Mouse (Mus musculus) ZHBTc4 (cell line): ENCODE results near the gene Disc1.

ENCODE experiments used
- DNase-seq: peaks from one replicate; pipeline ENCODE4 v3.0.0-alpha.2; 2011; ENCODE audit warnings: low read depth, low spot score

Disc1 gene

DNA sequence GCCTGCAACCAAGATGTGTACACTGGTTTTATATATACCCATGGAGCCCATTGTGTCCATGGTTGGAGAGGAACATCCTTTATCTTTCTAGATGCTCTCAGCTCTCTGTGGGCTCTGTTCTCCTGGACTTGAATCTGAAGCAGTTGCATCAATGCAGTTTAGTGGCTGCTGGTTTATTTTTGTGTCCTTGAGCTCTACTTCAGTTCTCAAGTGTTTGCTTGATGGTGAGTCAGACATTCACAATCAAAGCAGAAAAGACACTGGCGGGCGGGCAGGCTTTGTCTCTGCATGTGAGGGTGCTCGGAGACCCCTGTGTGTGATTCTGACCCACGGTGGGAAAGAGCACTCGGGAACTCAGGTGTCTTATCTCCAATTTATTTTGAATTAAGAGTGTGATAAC lies 166.6 kb downstream of the Disc1 start:
- DNase-seq: no peak

- no peak for DNase-seq
Observed at GRCm38 (mm10) chr8:125221062-125221461, 167.1 kb downstream of the Disc1 start.

DNA sequence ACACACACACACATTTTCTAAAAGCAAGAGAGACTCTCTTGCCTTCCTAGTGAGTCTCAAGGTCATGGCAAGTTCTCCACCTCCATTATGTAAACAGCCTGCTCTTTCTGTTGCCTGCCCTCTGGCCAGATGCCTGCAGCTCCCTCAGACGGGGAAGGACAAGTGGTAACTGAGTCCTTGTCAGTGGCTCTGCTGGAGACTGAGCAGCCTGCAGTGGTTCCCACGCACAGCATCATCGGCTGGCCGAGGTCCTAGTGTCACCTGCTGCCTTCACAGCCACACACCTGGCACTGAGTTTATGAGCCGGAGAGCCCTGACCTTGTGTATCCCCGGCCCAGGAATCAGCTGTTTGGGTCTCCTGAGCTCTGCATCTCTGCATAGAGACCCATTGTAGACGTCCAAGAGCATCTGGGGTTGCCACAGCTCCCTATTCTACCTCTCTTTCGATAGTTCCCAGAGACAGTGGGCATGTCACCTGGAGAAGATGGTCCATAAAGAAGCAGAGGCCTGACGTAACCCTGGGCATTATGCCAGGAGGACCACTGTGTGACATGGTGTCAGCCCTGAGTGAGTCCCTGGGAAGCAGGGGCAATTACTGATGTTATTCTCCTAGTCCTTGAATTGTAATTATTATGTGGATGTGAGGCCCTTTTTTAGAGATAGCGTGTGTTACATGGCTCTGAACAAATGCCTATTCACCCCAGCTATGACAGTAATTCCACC lies 169.2 kb downstream of the Disc1 start:
- DNase-seq: peak; percentile 77

DNA sequence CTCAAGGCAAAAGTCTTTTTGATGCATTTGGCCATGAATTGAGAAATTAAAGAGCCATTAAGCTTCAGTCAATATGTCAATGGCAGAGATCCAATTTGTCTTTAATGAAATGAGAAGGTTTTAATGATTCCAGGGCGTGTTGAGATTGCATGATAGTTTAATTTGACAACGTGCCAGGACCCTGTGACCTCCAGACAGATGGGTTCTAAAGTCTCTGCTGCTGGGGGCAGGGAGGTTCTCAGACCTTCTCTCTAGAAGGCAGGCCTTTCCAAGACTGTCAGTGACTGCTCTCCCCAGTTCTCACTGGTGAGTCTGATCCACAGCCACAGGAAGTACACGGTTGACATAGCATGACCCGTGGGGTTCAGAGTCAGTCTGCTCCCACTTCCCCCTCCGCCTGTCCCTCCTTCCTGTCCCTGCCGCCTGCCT lies 170.3 kb downstream of the Disc1 start:
- peak; percentile 88 for DNase-seq

DNA sequence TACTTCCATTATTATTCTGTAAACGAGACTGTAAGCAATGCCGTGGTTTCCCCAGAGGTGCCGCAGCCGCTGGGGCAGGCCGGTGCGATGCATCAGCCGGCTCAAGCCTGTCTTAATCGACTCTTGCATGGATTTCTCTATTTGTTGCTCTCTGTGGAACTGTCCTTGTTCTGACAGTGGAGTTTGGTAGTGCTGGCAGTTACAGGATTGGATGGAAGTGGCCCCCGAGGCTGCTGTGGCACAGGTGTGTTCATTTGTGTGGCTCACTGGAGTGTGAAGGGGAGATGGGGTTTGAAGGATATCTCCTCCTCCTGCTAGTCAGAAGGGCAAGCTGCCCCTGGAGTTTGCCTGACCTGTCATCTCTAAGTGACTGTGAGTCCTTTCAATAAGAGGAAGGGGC lies 171.3 kb downstream of the Disc1 start:
- DNase-seq: peak; percentile 39

- DNase-seq: no peak
Observed at GRCm38 (mm10) chr8:125226989-125227624, 173.1 kb downstream of the Disc1 start.

- no peak for DNase-seq
Observed at GRCm38 (mm10) chr8:125230526-125231131, 176.6 kb downstream of the Disc1 start.

DNA sequence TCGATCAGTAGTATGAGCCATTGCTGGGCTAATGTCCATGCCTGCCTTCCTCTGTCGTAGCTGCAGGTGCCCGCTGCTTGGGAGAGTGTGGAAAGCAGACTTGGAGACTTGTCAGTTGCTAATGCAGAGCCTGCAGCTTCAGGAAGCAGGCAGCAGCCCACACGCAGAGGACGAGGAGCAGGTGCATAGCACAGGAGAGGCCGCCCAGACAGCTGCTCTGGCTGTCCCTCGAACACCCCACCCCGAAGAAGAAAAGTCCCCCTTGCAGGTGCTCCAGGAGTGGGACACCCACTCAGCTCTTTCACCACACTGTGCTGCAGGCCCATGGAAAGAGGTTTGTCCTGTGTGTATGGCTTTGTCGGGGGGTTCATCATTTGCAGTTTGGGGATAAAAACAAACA lies 178.7 kb downstream of the Disc1 start:
- DNase-seq: no peak

DNA sequence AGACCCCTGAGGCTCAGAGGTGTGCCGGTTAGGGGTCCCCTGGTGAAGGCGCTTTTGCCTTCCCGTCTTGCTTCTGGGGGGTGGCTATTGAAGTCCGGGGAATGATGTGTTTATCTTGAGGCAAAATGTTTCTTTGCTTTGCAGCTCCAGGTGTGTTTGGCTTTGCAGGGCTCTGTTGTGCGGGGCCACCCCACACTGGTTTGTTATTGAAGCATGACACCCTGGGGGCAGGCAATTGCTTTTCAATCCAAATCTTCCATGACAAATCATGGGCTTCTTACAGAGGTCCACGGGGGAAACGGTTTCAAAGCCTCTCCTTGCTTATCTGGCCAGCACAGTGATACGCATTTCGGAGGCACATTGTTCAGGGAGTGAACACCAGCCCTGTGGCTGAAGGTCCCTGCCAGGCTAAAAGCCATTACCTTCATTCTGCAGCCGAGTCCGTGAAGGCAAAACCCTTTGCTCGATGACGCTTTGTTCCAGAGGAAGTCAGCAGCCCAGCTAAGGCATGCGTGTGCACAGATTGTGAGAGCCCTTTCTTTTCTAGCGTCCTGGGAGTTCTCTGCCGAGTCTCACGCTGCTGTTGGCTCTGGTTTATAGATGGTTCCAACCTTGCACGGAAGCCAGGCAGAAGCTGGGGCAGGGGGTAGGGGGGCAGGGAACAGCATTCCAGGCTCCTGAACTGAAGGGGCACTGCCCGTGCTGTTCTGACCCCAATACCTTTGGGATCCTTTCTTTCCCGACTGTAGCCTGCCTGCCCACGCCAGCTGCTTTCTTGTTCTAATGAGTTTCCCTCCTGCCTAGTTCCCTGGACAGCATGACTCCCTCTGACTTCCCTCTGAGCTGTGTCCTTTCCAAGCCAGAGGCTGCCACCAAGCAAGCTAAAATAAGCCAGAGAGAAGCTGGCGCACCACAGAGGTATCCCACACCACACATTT lies 182.2 kb downstream of the Disc1 start:
- DNase-seq: peak; percentile 14

DNA sequence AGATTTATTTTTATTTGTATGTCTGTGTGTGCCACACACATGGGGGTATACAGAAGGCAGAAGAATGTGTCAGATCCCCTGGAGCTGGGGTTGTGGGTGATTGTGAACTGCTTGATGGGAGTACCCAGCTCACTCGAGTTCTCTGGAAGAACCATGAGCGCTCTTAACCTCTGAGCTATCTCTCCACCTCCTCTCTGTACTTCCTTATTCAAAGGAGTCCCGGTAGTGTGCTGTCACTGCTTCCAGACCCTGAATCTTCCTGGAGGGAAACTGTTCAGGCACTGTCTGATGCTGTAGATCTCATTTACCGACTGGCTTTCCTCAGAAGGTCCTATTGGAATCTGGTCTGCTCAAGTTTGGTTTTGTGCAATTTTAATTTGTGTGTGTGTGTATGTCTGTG lies 186.8 kb downstream of the Disc1 start:
- DNase-seq: no peak

GRCm38 (mm10) chr8:125242382-125242781 lies 188.4 kb downstream of the Disc1 start:
- DNase-seq: no peak

DNA sequence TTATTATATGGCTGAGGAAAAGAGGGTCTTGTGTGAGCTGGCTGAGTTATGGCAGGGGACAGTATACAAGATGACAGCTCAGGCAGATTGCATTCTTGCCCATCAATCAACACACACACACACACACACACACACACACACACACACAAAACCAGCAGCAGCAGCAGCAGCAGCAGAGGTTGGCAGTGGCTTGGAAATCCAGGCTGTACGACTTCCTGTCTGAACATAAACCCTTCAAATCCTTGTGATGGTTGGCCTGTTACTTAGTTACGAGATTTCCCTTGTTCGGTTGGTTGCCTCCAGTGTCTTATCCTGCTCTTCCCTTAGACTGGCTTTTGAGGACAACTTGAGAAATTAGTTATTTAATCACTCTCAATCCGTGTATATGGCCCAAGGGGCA lies 188.9 kb downstream of the Disc1 start:
- no peak for DNase-seq

DNA sequence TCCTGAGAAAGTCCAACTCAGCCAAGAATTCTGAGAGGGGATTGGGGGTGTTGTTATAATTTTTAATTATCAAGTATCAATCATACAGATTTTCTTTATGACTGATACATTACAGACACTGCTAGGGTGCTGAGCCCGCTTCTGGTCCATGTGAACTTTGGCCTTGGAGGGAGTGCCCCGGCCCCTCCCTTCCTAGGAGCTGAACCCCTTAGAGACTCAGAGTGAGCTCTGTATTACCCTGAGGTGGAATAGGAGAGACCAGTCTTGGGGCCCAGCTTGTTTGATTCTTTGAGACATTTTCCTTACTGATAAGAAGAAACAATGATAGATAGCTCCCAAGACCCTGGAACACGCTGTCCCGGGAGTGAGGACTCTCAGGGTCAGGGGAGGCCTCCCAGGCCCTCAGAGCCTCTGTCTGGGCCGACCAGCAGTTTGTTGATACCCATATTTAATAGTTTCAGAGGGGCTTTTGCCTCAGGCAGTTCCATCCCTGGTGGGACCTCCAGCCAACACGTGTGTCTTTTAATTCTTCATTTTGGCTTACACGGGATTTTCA lies 192.8 kb downstream of the Disc1 start:
- no peak for DNase-seq

- DNase-seq: peak; percentile 69
Observed at GRCm38 (mm10) chr8:125247349-125247748, 193.4 kb downstream of the Disc1 start.

DNA sequence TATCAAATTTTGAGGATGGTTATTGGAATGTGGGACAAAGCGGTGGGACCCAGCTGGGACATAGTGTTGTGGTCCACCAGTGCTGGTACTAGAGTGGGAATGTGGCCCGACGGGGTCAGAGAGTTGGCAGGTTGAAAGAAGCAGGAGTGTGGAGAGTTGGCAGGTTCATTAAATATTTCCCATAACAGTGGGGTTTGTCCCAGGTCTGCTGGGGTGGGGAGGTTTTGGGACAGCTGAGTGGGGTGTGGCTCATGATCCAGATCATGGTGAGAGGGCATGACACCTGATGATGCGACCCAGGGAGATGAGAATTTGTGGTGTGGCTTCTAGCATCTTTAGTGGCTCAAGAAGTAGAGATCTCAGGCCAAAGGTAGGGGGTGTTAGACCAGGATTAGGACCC lies 199.0 kb downstream of the Disc1 start:
- DNase-seq: no peak

DNA sequence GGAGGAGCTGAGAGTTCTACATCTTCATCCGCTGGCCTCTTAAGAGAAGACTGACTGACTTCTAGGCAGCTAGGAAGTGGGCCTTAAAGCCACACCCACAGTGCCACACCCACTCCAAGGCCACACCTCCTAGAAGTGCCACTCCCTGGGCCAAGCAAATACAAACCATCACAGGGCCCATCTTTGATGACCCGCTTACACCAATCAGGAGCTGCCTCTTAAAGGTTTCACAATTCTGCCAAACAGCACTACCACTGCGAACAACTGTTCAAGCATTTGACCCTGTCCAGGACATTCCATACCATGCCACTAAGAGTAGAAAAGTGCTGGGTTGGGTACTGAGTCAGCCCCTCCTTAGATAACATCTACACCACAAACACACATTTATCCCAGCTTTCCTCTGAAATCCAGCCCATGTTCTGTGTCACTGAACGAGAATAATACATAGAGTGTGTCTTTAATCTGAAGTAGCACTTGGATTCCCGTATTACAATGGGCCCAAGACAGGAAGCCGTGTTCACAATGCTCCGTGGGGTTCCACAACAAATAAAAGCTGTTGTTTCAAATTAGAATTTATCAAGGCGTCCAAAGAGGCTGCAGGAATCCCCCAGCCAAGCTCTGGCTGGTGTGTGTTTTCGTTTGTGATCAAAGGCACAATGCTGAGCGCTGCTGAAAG lies 199.6 kb downstream of the Disc1 start:
- DNase-seq: peak; percentile 72

DNA sequence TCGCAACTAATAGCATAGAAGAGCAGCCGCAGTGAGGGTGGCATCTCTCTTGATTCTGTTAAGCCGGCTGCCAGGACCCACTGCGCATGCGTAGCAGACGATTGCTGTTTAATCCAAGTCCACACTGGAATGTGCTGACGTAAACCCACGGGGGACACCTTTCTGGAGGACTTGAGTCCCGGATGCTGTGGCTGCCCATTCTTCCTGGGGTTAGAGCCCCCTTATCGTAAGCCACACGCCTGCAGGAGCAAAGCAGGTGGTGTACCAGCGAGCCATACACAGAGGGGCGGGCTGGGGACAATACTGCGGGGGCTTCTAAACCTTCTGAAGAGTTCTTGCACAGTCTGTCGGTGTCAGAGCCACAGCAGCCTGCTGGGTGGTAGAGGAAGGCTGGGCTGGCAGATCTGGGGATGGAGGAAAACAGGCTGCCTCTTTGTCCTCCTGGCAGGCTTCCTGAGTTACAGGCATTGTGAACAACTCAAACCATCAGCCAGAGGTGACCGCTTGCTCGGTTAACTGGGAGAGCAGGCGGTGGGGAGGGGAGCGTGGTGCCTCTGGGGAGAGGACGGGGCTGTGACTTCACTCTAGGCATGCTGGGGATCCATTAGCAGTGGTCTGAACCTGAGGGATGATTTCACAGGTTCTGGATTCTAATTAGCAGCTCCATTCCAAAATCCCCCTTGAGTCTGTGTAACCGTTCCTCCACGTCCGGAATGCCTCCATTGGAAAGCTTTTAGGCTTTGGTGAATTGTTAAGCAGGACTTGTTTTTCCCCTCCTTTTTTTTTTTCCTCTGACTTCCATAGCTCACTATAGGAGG lies 200.4 kb downstream of the Disc1 start:
- peak; percentile 88 for DNase-seq

- DNase-seq: no peak
Observed at GRCm38 (mm10) chr8:125255006-125255685, 201.2 kb downstream of the Disc1 start.

DNA sequence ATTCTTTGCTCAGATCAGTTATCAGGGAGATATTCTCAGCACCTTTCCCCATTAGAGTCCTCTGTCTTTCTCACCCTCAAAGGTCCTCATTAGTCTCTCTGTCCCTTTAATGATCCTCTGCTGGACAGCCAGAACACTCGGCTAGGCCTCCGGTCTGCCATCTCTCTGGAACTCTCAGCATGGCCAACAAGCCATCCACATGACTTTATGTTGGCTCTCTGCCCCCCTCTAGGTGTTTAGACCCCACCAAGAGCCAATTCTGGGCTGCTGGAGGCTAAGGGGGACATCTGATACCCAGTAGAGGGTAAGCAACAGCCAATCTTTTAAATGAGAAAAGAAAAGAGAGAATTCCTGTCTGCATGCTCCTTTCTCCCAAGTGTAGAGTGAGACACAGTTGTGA lies 203.7 kb downstream of the Disc1 start:
- DNase-seq: no peak
